Mouse (Mus musculus) stomach, postnatal 0 days (tissue): ENCODE measurements around the gene Rfx8. TPM values are rescaled to one million over a fixed set of nuclear protein-coding genes. Genes with fewer than 3 reads are reported as not detected.

ENCODE experiments used
- ATAC-seq: fragments of 200-750 bp; cut with Nextera tagmentation; 2 replicates; pipeline ENCODE4 v1.8.0; 2017; ENCODE audit not compliant: low FRiP score, low TSS enrichment
- DNase-seq: peaks from one replicate; pipeline ENCODE4 v3.0.0-alpha.2; 2016; ENCODE audit warnings: low spot score
- H3K27ac ChIP-seq: fragments of 300-500 bp; sonication (generic); replicated peaks from 2 replicates; pipeline ENCODE4 v1.5.1; 2014; ENCODE audit warnings: mild to moderate bottlenecking, control low read depth
- H3K27me3 ChIP-seq: fragments of 300-500 bp; sonication (generic); 2 replicates; pipeline ENCODE4 v1.6.1; 2014; ENCODE audit warnings: low read length; ENCODE audit not compliant: control insufficient read depth, insufficient read depth
- H3K36me3 ChIP-seq: fragments of 300-500 bp; sonication (generic); 2 replicates; pipeline ENCODE4 v1.6.1; 2014; ENCODE audit warnings: low read length, mixed read lengths; ENCODE audit not compliant: control insufficient read depth, insufficient read depth
- H3K4me1 ChIP-seq: fragments of 300-500 bp; sonication (generic); replicated peaks from 2 replicates; pipeline ENCODE4 v1.6.1; 2014; ENCODE audit warnings: antibody characterized with exemption; ENCODE audit not compliant: control insufficient read depth, insufficient read depth
- H3K4me2 ChIP-seq: fragments of 300-500 bp; sonication (generic); replicated peaks from 2 replicates; pipeline ENCODE4 v1.6.1; 2014; ENCODE audit warnings: low read depth, mild to moderate bottlenecking, control low read depth, moderate library complexity
- H3K4me3 ChIP-seq: fragments of 300-500 bp; sonication (generic); 2 replicates; pipeline ENCODE4 v1.5.1; 2014; ENCODE audit warnings: low read depth, low read length, control low read depth
- H3K9ac ChIP-seq: fragments of 300-500 bp; sonication (generic); 2 replicates; pipeline ENCODE4 v1.6.1; 2014; ENCODE audit warnings: mild to moderate bottlenecking, low read length, control low read depth, mixed read lengths
- H3K9me3 ChIP-seq: fragments of 300-500 bp; sonication (generic); 2 replicates; pipeline ENCODE4 v1.6.1; 2016; ENCODE audit warnings: low read length; ENCODE audit not compliant: control insufficient read depth
- CTCF ChIP-seq: IDR thresholded peaks from 2 replicates; pipeline ENCODE4 v1.5.1; 2016; ENCODE audit warnings: antibody characterized with exemption, low read depth, mild to moderate bottlenecking, moderate library complexity
- EP300 ChIP-seq: optimal IDR thresholded peaks from 2 replicates; pipeline ENCODE3; 2016; ENCODE audit warnings: antibody characterized with exemption
- WGBS: fragments of 180-500 bp; shearing (Covaris S2); extraction: QIAGEN DNeasy Blood & Tissue Kit; methylation state at CpG from one replicate; pipeline ENCODE4 v1.1.7; 2014; 5-methylcytosine and 5-hydroxymethylcytosine counted together
- polyA plus RNA-seq: library from polyadenylated mRNA; unstranded; fragments of >200 nt; fragmentation: Nextera tagmentation; extraction: Ambion mirVana; gene quantifications from 2 replicates; pipeline ENCODE4 v1.2.1, GENCODE M21; 2015

The Rfx8 gene
- polyA plus RNA-seq, 1 experiment from 2014 or later = 0.06 TPM

GRCm38 (mm10) chr1:39754224-39754957 lies 33.6 kb upstream of the Rfx8 start:
- Histone ChIP-seq H3K4me3 (no peak overlapping the region), H3K27me3 (no peaks in the 10 kb centered on the region), H3K36me3 (no peaks in the 10 kb centered on the region), H3K27ac (no peak overlapping the region), H3K4me2 (no peak overlapping the region), H3K9me3 (no peaks in the 10 kb centered on the region), H3K4me1 (no peaks in the 10 kb centered on the region), H3K9ac (no peak overlapping the region)
- ATAC-seq = 0 out of 2 replicates have a peak, but pooled peaks have one; percentile 35
- TF ChIP-seq CTCF (no peak), EP300 (no peak)
- DNase-seq = peak; percentile 22
- WGBS = 63% methylated on average over 13 of the region's 13 CpGs

- no peaks in the 10 kb centered on the region for H3K9me3 ChIP-seq
- no peak for ATAC-seq
- 83% methylated on average over 6 of the region's 6 CpGs for WGBS
- no peak for DNase-seq
- no peak overlapping the region for H3K4me2 ChIP-seq
- H3K4me3 ChIP-seq = no peak overlapping the region
- no peaks in the 10 kb centered on the region for H3K27me3 ChIP-seq
- no peak for TF ChIP-seq EP300
- no peak for TF ChIP-seq CTCF
- no peaks in the 10 kb centered on the region for H3K36me3 ChIP-seq
- no peak overlapping the region for H3K27ac ChIP-seq
- H3K4me1 ChIP-seq = no peaks in the 10 kb centered on the region
- no peak overlapping the region for H3K9ac ChIP-seq
Measured at GRCm38 (mm10) chr1:39751537-39751936, 30.7 kb upstream of the Rfx8 start.

GRCm38 (mm10) chr1:39749664-39750063 lies 28.9 kb upstream of the Rfx8 start:
- no peak for DNase-seq
- Histone ChIP-seq H3K36me3 (no peaks in the 10 kb centered on the region), H3K27me3 (no peaks in the 10 kb centered on the region), H3K9ac (no peak overlapping the region), H3K4me3 (no peak overlapping the region), H3K4me2 (no peak overlapping the region), H3K27ac (0 out of 2 replicates have a peak overlapping the region, but pooled peaks have one; percentile 1), H3K9me3 (no peaks in the 10 kb centered on the region), H3K4me1 (no peaks in the 10 kb centered on the region)
- ATAC-seq = no peak
- whole genome bisulfite sequencing = 25% methylated on average over 3 of the region's 3 CpGs
- TF ChIP-seq CTCF (no peak), EP300 (no peak)

GRCm38 (mm10) chr1:39749214-39749613 lies 28.4 kb upstream of the Rfx8 start:
- Histone ChIP-seq H3K36me3 (no peaks in the 10 kb centered on the region), H3K4me3 (no peak overlapping the region), H3K27me3 (no peaks in the 10 kb centered on the region), H3K27ac (no peak overlapping the region), H3K9ac (no peak overlapping the region), H3K4me1 (no peaks in the 10 kb centered on the region), H3K9me3 (no peaks in the 10 kb centered on the region), H3K4me2 (no peak overlapping the region)
- DNase-seq (no peak), ATAC-seq (no peak)
- WGBS = 21% methylated on average over 1 of the region's 1 CpGs
- TF ChIP-seq EP300 = no peak
- TF ChIP-seq CTCF = no peak

- H3K9me3 ChIP-seq = no peaks in the 10 kb centered on the region
- H3K36me3 ChIP-seq = no peaks in the 10 kb centered on the region
- no peak for ATAC-seq
- H3K9ac ChIP-seq = no peak overlapping the region
- no peaks in the 10 kb centered on the region for H3K4me1 ChIP-seq
- H3K27me3 ChIP-seq = no peaks in the 10 kb centered on the region
- no peak overlapping the region for H3K27ac ChIP-seq
- no peak overlapping the region for H3K4me2 ChIP-seq
- no peak for DNase-seq
- no peak overlapping the region for H3K4me3 ChIP-seq
- TF ChIP-seq EP300 = no peak
- no peak for TF ChIP-seq CTCF
- WGBS = 73% methylated on average over 6 of the region's 6 CpGs
Measured at GRCm38 (mm10) chr1:39748666-39749065, 27.9 kb upstream of the Rfx8 start.

GRCm38 (mm10) chr1:39746464-39746863 lies 25.7 kb upstream of the Rfx8 start:
- DNase-seq (no peak), ATAC-seq (no peak)
- no peak overlapping the region for H3K27ac ChIP-seq
- TF ChIP-seq CTCF = no peak
- no peak for TF ChIP-seq EP300
- no peaks in the 10 kb centered on the region for H3K9me3 ChIP-seq
- no peak overlapping the region for H3K4me3 ChIP-seq
- no peak overlapping the region for H3K9ac ChIP-seq
- WGBS = 25% methylated on average over 7 of the region's 7 CpGs
- no peaks in the 10 kb centered on the region for H3K4me1 ChIP-seq
- H3K27me3 ChIP-seq = no peaks in the 10 kb centered on the region
- H3K4me2 ChIP-seq = no peak overlapping the region
- H3K36me3 ChIP-seq = no peaks in the 10 kb centered on the region
